Mouse (Mus musculus) lung, postnatal 10 days (tissue): ENCODE data around the gene Prkg1.
A peak's percentile ranks its signal among the peaks of the same experiment; 100 is the strongest.
"Not testable (repeated sequence)": the region's sequence is repeated elsewhere in the genome, so short reads cannot be mapped to it uniquely, and the experiment has no call there.

ENCODE experiments used
- DNase-seq: peaks from one replicate; pipeline ENCODE4 v3.0.0; 2021

The Prkg1 gene

DNA sequence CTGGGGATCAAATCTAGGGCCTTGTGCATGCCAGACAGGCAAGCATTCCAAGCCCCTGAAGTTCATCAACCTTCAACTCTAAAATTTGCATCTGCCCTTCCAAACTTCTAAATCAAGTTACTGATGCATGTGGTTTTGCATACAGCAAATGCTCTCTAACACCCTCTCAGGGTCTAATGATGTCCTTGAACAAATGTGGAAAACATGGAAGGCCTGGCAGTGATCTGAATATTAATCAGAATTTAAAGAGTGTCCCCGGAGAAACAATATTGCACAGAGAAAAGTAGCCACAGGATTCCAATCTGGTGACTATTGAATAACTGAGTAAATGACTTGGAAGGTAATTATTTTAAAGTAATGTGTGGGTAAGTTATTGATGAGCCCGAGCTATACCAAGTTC is 481.2 kb downstream of the Prkg1 start:
- no peak for DNase-seq

- DNase-seq, result peak; percentile 47
Observed at GRCm38 (mm10) chr19:31279797-31280486, 484.9 kb downstream of the Prkg1 start.

DNA sequence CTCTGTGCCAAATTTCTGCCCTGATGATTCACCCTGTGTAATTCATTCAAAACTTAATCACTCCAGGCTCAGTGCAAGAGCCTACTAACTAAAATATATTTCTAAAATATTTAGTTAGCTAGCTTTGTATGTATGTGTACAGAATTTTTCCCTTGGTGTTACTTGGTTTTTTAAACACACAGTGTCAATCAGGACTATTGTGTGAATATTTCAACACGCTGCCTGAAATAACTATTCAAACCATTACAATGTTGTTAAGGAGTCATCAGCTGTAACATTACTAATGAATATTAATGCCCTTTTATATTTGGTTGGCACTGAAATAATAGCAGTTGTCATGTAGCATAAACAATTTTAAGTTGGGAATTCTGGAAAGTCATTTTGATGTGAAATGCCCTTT is 502.4 kb downstream of the Prkg1 start:
- no peak for DNase-seq

GRCm38 (mm10) chr19:31260494-31260893 is 504.3 kb downstream of the Prkg1 start:
- no peak for DNase-seq

- no peak for DNase-seq
Observed at GRCm38 (mm10) chr19:31255780-31256179, 509.1 kb downstream of the Prkg1 start.

- DNase-seq, result no peak
Observed at GRCm38 (mm10) chr19:31232410-31232809, 532.4 kb downstream of the Prkg1 start.

DNA sequence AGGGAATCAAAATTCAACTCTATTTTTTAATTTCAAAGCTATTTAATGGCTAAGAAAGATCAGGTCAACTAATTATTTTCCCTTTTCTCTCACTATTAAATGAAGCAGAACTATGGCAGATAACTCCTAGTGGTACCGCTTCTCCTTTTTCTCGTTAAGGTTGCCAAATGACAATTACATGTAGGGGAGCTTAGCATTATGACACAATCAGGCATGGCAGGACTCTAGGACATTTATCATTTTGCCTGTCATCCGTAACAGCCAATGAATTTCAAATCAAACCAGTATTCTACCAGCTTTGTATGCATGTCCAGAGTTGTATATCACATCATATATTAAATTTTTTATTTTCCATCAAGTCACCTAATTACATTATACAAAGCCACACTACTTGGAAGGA is 536.4 kb downstream of the Prkg1 start:
- no peak for DNase-seq

DNA sequence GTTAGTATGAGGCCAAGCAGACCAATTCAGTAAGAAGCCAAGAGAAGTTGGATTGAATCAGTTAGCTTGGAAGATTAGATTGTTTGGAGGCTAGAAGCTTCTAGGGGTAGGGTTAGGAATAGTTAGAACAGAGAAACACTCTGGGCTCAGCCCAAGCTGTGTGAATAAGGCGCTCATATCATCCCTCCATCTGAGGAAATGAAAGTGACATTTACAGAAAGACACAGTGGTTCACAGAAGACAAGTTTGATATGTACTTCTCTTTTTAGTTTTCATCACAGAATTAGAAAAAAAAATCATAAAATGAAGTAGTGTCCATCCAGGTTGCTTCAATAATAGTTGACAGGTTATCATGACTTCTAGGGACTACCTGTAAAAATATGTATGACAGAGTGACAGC is 541.4 kb downstream of the Prkg1 start:
- no peak for DNase-seq

DNA sequence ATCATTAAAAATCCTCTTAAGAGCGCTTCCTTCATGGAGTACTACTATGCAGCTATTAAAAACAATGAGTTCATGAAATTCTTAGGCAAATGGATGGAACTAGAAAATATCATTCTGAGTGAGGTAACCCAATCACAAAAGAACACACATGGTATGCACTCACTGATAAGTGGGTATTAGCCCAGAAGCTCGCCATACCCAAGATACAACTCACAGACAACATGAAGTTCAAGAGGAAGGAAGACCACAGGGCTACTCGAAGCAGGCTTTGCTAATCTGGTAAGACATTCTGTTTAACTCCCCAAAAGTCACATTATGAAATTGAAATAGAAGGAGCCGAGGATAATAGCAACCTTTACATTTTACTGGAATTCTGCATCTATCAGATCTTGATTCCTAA is 545.6 kb downstream of the Prkg1 start:
- not testable (repeated sequence) for DNase-seq

DNA sequence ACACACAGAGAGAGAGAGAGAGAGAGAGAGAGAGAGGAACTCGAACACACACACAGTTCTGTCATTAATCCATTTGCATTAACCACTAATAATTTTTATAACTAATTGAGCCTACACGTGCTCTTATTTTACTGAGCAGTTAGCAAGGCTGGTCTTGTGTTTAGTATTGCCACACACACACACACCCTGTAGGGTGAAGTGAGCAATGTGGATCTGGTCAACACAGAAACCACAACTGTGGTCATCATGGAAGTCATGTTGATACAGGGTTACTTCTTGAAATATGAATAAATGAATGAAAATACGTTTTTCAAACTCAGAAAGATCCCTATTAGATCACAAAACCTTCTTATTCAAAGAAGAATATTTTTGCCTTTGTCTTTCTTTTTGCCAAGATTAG is 554.0 kb downstream of the Prkg1 start:
- DNase-seq, result no peak

DNA sequence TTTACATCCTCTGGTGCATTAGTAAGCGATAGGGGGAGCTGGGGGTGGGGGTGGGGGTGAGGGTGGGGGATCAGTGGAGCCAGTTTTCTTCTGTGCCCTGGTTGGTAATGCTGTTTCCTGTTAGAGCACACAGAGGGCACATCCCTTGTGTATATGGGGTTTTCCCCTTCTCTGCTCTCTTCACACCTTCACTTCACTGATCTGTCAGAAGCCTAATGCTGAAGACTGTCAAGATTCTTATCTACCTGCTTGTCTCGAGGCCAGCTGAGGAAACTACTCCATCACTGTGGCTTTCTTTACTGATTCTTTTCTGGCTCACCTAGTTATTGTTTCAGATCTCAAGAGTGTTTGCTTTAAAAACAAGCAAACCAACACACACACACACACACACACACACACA is 554.4 kb downstream of the Prkg1 start:
- DNase-seq, result no peak

DNA sequence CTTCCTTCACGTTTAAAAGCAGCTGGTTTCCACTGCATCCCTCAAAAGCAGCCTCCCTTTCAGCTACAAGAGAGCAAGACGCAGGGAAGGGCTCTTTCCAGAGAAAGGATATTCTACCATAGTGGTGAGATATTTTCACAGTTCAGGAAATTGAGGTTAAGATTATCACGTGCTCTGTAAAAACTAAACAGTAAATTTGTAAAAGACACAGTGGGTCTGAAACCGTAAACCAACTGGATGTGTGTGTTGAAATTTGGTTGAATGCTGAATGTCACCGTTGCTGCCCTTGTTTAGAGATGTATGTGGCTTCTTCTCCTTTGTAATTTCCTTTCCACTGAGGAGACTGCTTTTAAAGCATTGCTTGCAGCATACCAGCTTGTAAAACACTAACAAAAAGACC is 565.2 kb downstream of the Prkg1 start:
- DNase-seq, result no peak

- DNase-seq, result no peak
Observed at GRCm38 (mm10) chr19:31198461-31198860, 566.4 kb downstream of the Prkg1 start.

GRCm38 (mm10) chr19:31197076-31197475 is 567.8 kb downstream of the Prkg1 start:
- DNase-seq, result no peak

DNA sequence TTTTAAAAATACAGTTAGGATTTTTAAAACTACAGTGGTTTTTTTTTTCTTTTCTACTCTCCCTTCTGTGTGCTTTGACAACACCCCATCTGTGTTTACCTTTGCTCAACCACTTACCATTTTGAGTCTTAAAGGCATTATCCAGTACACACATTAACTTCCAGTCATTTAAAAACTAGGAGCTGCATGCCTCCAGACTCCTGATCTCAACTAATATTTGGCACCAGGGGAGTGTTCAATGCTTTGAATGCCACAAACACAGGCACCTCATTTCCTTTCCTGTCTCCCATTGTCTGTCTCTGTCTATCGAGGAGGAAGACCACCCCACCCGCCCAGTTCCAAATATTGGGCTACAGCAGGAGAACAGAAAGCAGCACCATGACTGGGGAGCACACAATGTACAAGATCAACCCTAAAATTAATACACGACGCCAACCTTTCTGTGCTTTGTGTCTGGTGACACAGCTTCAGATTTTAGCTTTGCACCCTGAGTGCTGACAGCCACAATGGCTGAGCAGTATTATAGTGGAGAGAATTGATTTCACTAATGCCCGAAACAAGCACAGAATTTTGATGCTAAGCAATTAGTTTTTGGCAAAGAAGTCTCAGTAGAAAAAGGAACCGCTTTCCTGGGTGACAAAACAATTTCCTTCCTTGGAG is 576.1 kb downstream of the Prkg1 start:
- no peak for DNase-seq

- DNase-seq, result no peak
Observed at GRCm38 (mm10) chr19:31180757-31181156, 584.1 kb downstream of the Prkg1 start.

GRCm38 (mm10) chr19:31177279-31177922 is 587.4 kb downstream of the Prkg1 start:
- no peak for DNase-seq

DNA sequence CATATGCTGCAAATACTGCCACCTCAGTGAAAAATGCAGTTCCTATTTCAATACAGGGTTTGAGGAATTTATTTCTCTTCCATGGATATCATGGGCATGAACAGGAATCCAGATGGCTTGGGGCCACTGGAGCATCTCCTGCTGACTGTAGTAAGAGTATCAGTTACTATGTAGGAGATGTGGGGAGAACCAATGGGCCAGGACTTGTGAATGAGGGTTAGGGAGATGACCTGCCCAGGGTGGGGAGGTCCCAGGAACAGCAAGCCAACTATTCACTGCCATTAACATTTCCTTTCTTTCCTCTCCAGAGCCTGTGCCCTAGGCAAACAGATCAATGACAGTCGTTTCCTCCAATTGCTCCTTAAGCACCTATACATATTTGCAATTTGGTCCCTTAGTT is 593.8 kb downstream of the Prkg1 start:
- DNase-seq, result no peak

DNA sequence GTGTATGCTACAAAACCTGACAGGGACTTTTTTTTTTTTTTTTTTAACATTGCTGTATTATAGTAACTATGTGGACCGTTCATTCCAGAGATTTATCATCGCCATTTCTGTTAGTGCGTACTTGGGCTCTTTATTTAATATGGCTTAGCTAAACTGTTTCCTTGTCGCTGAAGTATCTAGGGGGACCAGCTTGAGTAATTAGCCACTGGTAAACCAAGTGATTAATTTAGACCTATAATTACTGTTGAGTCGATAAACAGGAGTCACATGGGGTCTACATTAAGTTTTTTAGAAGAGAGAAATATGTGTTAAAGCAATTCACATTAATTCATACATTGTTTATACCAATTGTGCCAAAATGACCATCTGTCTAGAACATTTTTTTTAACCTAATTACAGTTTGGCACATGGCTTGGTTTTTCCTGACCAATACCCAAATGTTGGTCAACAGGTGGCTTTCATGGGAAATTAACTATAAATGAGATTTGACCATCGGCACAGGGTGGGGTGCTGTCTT is 605.8 kb downstream of the Prkg1 start:
- DNase-seq, result no peak

DNA sequence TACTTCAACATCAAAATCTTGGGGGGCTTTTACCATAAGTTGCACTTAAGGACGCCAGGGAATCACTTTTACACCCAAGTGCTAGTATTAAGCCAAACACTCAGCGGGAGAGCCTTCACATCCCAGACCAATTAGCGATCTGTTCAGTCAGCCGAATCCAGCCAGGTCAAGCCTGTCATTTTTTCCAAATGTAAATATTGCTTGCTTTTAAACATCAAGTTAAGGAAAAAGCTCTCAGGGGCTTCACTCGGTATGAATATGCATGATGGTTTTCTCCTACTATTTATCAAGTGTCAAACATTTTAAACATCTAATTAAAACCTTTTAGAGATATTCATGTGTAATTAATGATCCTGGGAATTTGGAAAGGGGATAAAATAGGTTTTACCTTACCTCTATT is 611.4 kb downstream of the Prkg1 start:
- DNase-seq, result no peak

DNA sequence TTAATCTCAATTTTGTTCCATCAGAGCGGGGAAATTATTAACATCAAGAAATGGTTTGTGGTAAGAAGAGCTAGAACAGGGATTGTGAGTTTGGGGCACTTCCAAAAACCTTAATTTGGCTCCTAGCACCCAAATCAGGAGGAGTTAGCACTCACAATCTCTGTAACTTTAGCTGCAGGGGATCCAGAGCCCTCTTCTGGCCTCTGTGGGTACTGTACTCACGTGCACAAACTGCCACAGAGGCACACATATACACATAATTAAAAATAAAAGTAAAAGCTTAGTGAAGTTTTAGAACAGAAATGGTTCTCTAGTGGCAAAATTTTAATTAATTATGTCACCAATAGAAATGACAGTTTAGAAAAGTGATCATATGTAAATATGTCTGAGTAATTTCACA is 614.9 kb downstream of the Prkg1 start:
- no peak for DNase-seq

DNA sequence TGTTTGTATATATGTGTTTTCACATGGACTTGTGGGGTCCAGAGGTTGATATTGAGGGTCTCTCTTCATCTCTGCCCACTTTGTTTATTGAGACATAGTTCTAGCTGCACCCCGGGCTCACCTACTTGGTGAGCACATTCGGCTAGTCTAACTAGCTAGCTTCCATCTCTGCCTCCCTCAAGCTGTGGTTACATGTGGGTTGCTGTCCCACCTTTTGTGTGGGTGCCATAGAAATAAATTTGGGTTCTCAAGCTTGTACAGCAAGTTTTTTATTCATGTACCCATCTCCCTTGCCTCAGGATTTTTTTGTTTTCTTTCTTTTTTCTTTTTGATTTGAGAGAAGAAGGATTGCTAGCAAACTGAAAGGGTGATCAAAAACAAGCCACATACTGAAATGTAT is 617.4 kb downstream of the Prkg1 start:
- DNase-seq, result no peak

DNA sequence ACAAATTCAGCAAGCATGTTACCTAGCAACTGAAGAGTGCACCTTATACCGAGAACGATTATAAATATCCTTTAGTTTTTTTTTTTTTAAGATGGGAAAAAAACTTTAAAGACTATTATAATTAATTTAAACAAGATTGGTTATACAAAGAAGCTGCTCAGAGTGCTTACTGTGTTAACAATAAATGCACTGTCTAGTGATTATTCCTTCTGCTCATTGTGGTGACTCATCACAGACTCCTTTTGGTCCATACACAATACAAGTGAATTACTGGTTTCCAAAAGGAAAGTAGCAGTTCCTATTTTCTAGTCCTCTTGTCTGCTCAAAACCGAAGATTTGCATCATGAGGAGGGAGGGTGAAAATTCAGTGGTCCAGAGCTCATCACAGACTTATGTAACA is 618.7 kb downstream of the Prkg1 start:
- no peak for DNase-seq

DNA sequence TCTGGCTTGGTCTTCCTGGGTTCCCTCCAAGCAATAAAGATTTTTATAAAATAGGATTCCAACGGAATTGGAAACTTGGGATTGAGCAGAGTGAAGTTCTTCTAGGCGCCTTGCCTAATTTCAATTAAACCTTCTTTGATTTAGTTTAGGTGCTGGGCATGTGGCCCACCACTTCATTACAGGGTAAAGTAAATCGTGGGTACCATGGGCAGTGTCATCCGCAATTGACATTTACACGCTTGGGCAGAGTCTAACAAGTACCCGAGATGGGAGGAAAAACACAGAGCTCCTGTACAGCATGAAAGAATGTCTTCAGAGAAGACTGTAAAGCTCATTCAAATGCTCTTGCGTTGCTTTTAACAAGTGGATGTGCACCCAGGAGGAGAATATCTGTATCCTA is 622.9 kb downstream of the Prkg1 start:
- DNase-seq, result no peak
